Mouse (Mus musculus) bone marrow macrophage, adult 2 months (primary cell): ENCODE data around the gene Chit1. TPM values are rescaled to one million over a fixed set of nuclear protein-coding genes. Genes with fewer than 3 reads are reported as not detected.

Experiments
- H3K27ac ChIP-seq: 2 replicates; pipeline ENCODE4 v1.5.1; 2012; ENCODE audit warnings: low read depth, low read length; ENCODE audit not compliant: insufficient read depth
- H3K4me1 ChIP-seq: 2 replicates; pipeline ENCODE4 v1.6.1; 2012; ENCODE audit warnings: low read length; ENCODE audit not compliant: control insufficient read depth, insufficient read depth
- H3K4me3 ChIP-seq: 2 replicates; pipeline ENCODE4 v1.5.1; 2012; ENCODE audit warnings: mild to moderate bottlenecking, low read length, moderate library complexity; ENCODE audit not compliant: insufficient read depth
- CTCF ChIP-seq: IDR thresholded peaks from 2 replicates; pipeline ENCODE4 v1.5.1; 2012; ENCODE audit warnings: low read depth, mild to moderate bottlenecking, low read length, moderate library complexity
- POLR2A ChIP-seq: IDR thresholded peaks from 2 replicates; pipeline ENCODE4 v1.6.1; 2012; ENCODE audit warnings: mild to moderate bottlenecking, low read depth, low read length, borderline replicate concordance
- polyA plus RNA-seq: library from polyadenylated mRNA; stranded (reverse); fragments of >200 nt; gene quantifications from 2 replicates; pipeline ENCODE4 v1.2.4, GENCODE M21; 2012; ENCODE audit not compliant: missing spikeins, insufficient read depth, insufficient read length

The Chit1 gene
- polyA plus RNA-seq: not detected in 2 replicates

- Histone ChIP-seq H3K4me3 (no peak within 1 kb of the TSS), H3K27ac (no peak within 1 kb of the TSS), H3K4me1 (peaks cover 8% of the 10 kb centered on the region)
- TF ChIP-seq CTCF: no peak
- TF ChIP-seq POLR2A: no peak
Measured at GRCm38 (mm10) chr1:134110979-134111378, at the start of gene Chit1. TSS of gene Chit1 (plus strand) at chr1:134111242.

GRCm38 (mm10) chr1:134061915-134062314, 49.1 kb upstream of the Chit1 start:
- TF ChIP-seq CTCF: no peak
- TF ChIP-seq POLR2A: no peak
- Histone ChIP-seq H3K27ac (no peak overlapping the region), H3K4me1 (peaks cover 58% of the 10 kb centered on the region), H3K4me3 (no peak overlapping the region)

GRCm38 (mm10) chr1:134062411-134063085, 48.5 kb upstream of the Chit1 start:
- Histone ChIP-seq H3K4me3 (no peak overlapping the region), H3K27ac (no peak overlapping the region), H3K4me1 (peaks cover 65% of the 10 kb centered on the region)
- TF ChIP-seq CTCF (no peak), POLR2A (no peak)

- peaks cover 67% of the 10 kb centered on the region for H3K4me1 ChIP-seq
- no peak for TF ChIP-seq POLR2A
- H3K27ac ChIP-seq: 0 out of 2 replicates have a peak overlapping the region, but pooled peaks have one; percentile 95
- H3K4me3 ChIP-seq: no peak overlapping the region
Measured at GRCm38 (mm10) chr1:134063086-134063772, 47.8 kb upstream of the Chit1 start.

- Histone ChIP-seq H3K4me1 (peaks cover 67% of the 10 kb centered on the region), H3K27ac (peak overlapping the region; percentile 95; the same call in 1 of the 2 replicates), H3K4me3 (no peak overlapping the region)
- no peak for TF ChIP-seq CTCF
- no peak for TF ChIP-seq POLR2A
Measured at GRCm38 (mm10) chr1:134063773-134064125, 47.3 kb upstream of the Chit1 start.

GRCm38 (mm10) chr1:134064296-134064831, 46.7 kb upstream of the Chit1 start:
- Histone ChIP-seq H3K27ac (peak overlapping the region; percentile 95), H3K4me1 (peaks cover 67% of the 10 kb centered on the region), H3K4me3 (no peak overlapping the region)
- no peak for TF ChIP-seq CTCF
- no peak for TF ChIP-seq POLR2A

- H3K4me1 ChIP-seq: peaks cover 63% of the 10 kb centered on the region
- peak overlapping the region; percentile 95 for H3K27ac ChIP-seq
- TF ChIP-seq CTCF: no peak
- no peak for TF ChIP-seq POLR2A
- H3K4me3 ChIP-seq: peak overlapping the region; percentile 31
Measured at GRCm38 (mm10) chr1:134065241-134065809, 45.7 kb upstream of the Chit1 start.

GRCm38 (mm10) chr1:134066554-134066953, 44.5 kb upstream of the Chit1 start:
- Histone ChIP-seq H3K4me3 (no peak overlapping the region), H3K27ac (peak overlapping the region; percentile 95), H3K4me1 (peaks cover 58% of the 10 kb centered on the region)
- no peak for TF ChIP-seq CTCF
- TF ChIP-seq POLR2A: no peak

GRCm38 (mm10) chr1:134067143-134067619, 43.9 kb upstream of the Chit1 start:
- peak overlapping the region; percentile 95; the same call in 1 of the 2 replicates for H3K27ac ChIP-seq
- TF ChIP-seq CTCF (no peak), POLR2A (no peak)
- no peak overlapping the region for H3K4me3 ChIP-seq
- H3K4me1 ChIP-seq: peaks cover 52% of the 10 kb centered on the region

GRCm38 (mm10) chr1:134070099-134070669, 40.9 kb upstream of the Chit1 start:
- Histone ChIP-seq H3K27ac (no peak overlapping the region), H3K4me3 (no peak overlapping the region), H3K4me1 (peaks cover 27% of the 10 kb centered on the region)
- no peak for TF ChIP-seq POLR2A
- TF ChIP-seq CTCF: no peak
